Mouse (Mus musculus) forebrain, postnatal 0 days (tissue): ENCODE data around the gene Gabpb2. TPM values are rescaled to one million over a fixed set of nuclear protein-coding genes. Genes with fewer than 3 reads are reported as not detected.

Experiments used
- ATAC-seq: fragments of 200-750 bp; cut with Nextera tagmentation; 2 replicates; pipeline ENCODE4 v1.8.0; 2017; ENCODE audit warnings: mild to moderate bottlenecking, moderate library complexity
- DNase-seq: peaks from one replicate; pipeline ENCODE4 v3.0.0-alpha.2; 2015
- H3K27ac ChIP-seq: fragments of 300-500 bp; sonication (generic); 2 replicates; pipeline ENCODE4 v1.5.1; 2014; ENCODE audit warnings: low read depth, mild to moderate bottlenecking, antibody characterized with exemption, low read length, moderate library complexity, mixed read lengths
- H3K27me3 ChIP-seq: fragments of 300-500 bp; sonication (generic); 2 replicates; pipeline ENCODE4 v1.6.1; 2014; ENCODE audit warnings: mild to moderate bottlenecking, low read length, mixed read lengths; ENCODE audit not compliant: insufficient read depth
- H3K36me3 ChIP-seq: fragments of 300-500 bp; sonication (generic); 2 replicates; pipeline ENCODE4 v1.6.1; 2014; ENCODE audit warnings: mild to moderate bottlenecking, moderate library complexity; ENCODE audit not compliant: insufficient read depth
- H3K4me1 ChIP-seq: fragments of 300-500 bp; sonication (generic); 2 replicates; pipeline ENCODE4 v1.6.1; 2014; ENCODE audit warnings: antibody characterized with exemption; ENCODE audit not compliant: insufficient read depth
- H3K4me2 ChIP-seq: fragments of 300-500 bp; sonication (generic); 2 replicates; pipeline ENCODE4 v1.6.1; 2014; ENCODE audit warnings: low read depth, mild to moderate bottlenecking, moderate library complexity
- H3K4me3 ChIP-seq: fragments of 300-500 bp; sonication (generic); 2 replicates; pipeline ENCODE4 v1.5.1; 2014; ENCODE audit warnings: low read depth, low read length, mixed read lengths
- H3K9ac ChIP-seq: fragments of 300-500 bp; sonication (generic); 2 replicates; pipeline ENCODE4 v1.6.1; 2014; ENCODE audit warnings: mild to moderate bottlenecking
- H3K9me3 ChIP-seq: fragments of 300-500 bp; sonication (generic); 2 replicates; pipeline ENCODE4 v1.6.1; 2016; ENCODE audit warnings: low read length
- CTCF ChIP-seq: sonication (generic); IDR thresholded peaks from 2 replicates; pipeline ENCODE4 v1.5.1; 2016; ENCODE audit warnings: antibody characterized with exemption, control low read depth, low read depth
- WGBS: fragments of 180-500 bp; shearing (Covaris S2); extraction: QIAGEN DNeasy Blood & Tissue Kit; methylation state at CpG from one replicate; pipeline ENCODE4 v1.1.7; 2014; 5-methylcytosine and 5-hydroxymethylcytosine counted together
- polyA plus RNA-seq: library from polyadenylated mRNA; unstranded; fragments of >200 nt; fragmentation: Nextera tagmentation; extraction: Ambion mirVana; gene quantifications from 2 replicates; pipeline ENCODE4 v1.2.1, GENCODE M21; 2015
- total RNA-seq: library from RNA; depleted of rRNA; stranded (reverse); fragments of >200 nt; gene quantifications from 2 replicates; pipeline ENCODE4 v1.2.3, GENCODE M21; 2014; rRNA removed

The Gabpb2 gene
- total RNA-seq: 6.1 and 9.9 TPM in 2 replicates
- polyA plus RNA-seq: 0.54 and 1.5 TPM in 2 replicates

DNA sequence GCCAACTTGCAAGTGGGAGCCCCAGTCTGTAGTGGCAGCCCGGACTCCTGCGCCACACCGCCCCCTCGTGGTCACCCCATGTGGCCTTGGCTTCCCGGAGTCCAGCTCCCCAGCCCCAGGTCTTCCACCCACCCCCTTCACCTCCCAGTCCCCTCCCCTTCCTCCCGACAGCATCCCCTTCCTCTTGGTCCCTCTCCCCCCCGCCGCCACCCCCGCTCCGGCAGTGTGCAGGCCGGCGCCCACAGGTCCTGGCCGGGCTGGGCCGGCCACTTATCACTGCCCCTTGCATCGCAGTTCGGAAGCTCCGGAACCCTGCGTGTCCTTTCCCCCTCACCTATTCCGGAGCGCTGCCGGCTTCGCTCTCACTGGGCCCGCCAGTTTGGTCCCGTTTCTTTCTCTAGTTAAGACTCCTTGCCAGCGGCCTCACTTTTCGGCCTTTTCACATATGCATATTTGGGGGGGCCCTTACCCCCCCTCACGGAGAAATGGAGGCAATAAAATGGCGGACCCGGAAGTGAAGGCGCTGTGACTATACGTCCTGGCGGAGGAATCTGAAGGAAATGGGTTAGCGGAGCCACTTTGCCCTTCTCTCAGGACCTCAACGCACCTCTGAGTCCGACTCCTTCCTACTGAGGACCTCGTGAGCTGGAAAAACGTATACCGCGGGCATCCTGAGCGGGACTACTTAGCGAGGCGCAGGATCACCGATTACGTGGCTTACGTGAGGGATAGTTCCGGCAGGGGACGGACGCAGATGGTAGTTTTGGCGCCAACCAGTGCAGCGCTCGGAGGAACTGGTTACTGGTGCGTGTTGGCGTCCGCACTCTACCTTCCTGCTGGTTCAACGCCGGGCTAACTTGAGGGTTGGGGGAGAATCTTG is at the start of gene Gabpb2:
Gabpb2 (minus strand) TSS at position 662 of the 880 bp plus-strand sequence.
- H3K4me2 ChIP-seq: peak within 1 kb of the TSS; percentile 74
- no peaks in the 10 kb centered on the region for H3K27me3 ChIP-seq
- ATAC-seq: peak; percentile 84
- peaks cover 6% of the 10 kb centered on the region; the same call in 1 of the 2 replicates for H3K4me1 ChIP-seq
- H3K9me3 ChIP-seq: no peaks in the 10 kb centered on the region
- under 1% methylated on average over 56 of the region's 56 CpGs for WGBS
- H3K27ac ChIP-seq: peak within 1 kb of the TSS; percentile 96
- peak within 1 kb of the TSS; percentile 83 for H3K9ac ChIP-seq
- DNase-seq: peak; percentile 93
- TF ChIP-seq CTCF: peak; percentile 77
- peak within 1 kb of the TSS; percentile 73 for H3K4me3 ChIP-seq
- H3K36me3 ChIP-seq: peaks cover 35% of the 10 kb centered on the region

DNA sequence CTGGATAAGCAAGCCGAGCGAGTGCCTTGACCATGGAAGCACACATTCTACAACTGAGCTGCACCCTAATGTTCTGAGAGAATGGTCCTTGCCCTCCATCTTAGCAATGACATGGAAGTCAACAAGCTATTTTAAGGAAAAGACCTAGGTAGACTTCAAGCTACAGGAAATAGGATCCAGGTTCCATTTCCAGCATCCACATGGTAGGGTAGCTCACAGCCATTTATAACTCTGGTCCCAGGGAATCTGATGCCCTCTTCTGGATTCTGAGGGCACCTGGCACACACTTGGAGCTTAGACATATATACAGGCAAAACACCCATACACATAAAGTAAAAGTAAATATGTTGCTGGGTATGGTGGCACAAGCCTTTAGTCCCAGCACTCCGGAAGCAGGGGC is 48.3 kb upstream of the Gabpb2 start:
- TF ChIP-seq CTCF: no peak
- Histone ChIP-seq H3K4me1 (no peaks in the 10 kb centered on the region), H3K36me3 (peaks cover 49% of the 10 kb centered on the region), H3K9ac (no peak overlapping the region), H3K27me3 (no peaks in the 10 kb centered on the region), H3K4me3 (no peak overlapping the region), H3K4me2 (no peak overlapping the region), H3K27ac (no peak overlapping the region), H3K9me3 (no peaks in the 10 kb centered on the region)
- ATAC-seq: no peak
- no peak for DNase-seq
- 98% methylated on average over 3 of the region's 3 CpGs for WGBS

DNA sequence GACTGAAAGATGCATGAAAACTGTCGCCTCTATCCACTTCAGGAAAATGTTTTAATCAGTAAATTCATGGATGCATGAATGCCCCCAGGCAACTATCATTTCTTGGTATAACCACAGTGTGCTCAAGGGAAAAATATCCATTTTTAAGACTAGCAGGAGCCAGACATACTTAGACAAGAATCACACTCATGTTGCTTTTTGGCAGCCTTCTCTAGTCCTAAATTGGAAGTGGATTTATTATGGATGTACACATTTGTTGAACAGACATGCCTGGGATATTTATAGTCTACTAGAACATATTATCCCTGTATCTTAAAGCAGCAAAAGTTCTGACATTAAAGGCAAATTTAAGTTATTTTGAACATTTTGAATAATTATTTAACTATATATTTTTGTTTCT is 47.0 kb upstream of the Gabpb2 start:
- H3K36me3 ChIP-seq: peaks cover 56% of the 10 kb centered on the region
- 71% methylated on average over 1 of the region's 1 CpGs for WGBS

DNA sequence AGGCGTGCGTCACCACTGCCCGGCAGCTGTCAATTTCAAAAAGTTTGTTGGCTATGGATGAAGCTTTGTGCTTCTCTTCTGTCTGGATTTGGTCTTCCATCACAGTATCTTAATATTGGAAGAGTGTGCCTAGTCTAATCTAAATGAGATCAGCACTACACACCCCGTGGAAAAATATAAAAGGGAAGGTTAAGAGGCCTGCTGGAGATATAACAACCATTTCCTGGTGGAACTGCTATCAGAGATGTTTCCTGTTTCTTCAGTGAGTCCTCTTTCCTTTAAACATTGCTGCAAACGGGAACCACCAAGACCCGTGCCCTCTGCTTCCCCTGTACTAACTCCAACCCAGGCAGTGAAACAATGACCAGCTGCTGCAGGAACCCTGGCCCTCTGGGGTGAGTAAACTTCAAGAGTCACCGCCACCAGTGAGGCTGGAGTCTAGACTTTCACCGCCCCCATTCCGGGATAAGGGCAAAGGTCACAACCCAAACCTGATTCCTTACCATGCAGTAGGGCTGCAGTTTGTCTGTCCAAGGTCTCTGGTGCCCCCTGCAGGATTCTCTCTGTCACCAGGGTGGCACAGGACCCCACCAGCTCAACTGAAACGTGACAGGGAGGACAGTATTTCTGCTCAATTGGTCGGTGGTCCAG is 45.5 kb upstream of the Gabpb2 start:
- Histone ChIP-seq H3K4me1 (no peaks in the 10 kb centered on the region), H3K27ac (no peak overlapping the region), H3K4me2 (no peak overlapping the region), H3K4me3 (no peak overlapping the region), H3K9ac (no peak overlapping the region), H3K27me3 (no peaks in the 10 kb centered on the region), H3K36me3 (peaks cover 62% of the 10 kb centered on the region), H3K9me3 (no peaks in the 10 kb centered on the region)
- WGBS: 55% methylated on average over 11 of the region's 11 CpGs
- DNase-seq (peak; percentile 40), ATAC-seq (no peak)
- peak; percentile 68 for TF ChIP-seq CTCF

More for the DNA sequence above, 47.0 kb upstream of the Gabpb2 start:
- H3K4me3 ChIP-seq: no peak overlapping the region
- no peak overlapping the region for H3K4me2 ChIP-seq
- DNase-seq: peak; percentile 50
- no peaks in the 10 kb centered on the region for H3K9me3 ChIP-seq
- H3K9ac ChIP-seq: no peak overlapping the region
- H3K27ac ChIP-seq: peak overlapping the region; percentile 59; the same call in 1 of the 2 replicates
- ATAC-seq: peak; percentile 49; the same call in 1 of the 2 replicates
- no peaks in the 10 kb centered on the region for H3K4me1 ChIP-seq
- TF ChIP-seq CTCF: no peak
- no peaks in the 10 kb centered on the region for H3K27me3 ChIP-seq

DNA sequence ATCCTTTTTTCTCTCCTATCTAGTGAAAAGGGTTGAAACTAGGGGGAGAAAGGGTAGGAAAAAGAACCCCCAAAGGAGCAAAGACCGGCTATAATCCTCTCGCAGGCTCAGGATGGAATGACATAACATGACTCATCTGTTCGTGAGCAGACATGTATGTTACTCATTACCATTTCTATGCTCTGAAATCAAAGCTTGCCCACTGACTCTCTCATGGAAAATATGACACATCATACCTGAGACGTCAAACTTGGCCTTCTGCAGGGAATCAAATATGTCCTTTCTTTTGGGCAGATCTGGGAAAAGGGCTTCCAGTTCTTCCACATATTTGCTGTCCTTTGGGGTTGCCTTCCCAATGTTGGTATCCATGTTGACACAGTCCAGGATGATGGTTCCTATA is 44.3 kb upstream of the Gabpb2 start:
- Histone ChIP-seq H3K36me3 (peaks cover 63% of the 10 kb centered on the region), H3K4me1 (no peaks in the 10 kb centered on the region), H3K4me3 (no peak overlapping the region), H3K9me3 (no peaks in the 10 kb centered on the region), H3K4me2 (no peak overlapping the region), H3K9ac (no peak overlapping the region), H3K27me3 (no peaks in the 10 kb centered on the region), H3K27ac (no peak overlapping the region)
- WGBS: 97% methylated on average over 4 of the region's 4 CpGs
- no peak for TF ChIP-seq CTCF
- ATAC-seq (no peak), DNase-seq (no peak)

DNA sequence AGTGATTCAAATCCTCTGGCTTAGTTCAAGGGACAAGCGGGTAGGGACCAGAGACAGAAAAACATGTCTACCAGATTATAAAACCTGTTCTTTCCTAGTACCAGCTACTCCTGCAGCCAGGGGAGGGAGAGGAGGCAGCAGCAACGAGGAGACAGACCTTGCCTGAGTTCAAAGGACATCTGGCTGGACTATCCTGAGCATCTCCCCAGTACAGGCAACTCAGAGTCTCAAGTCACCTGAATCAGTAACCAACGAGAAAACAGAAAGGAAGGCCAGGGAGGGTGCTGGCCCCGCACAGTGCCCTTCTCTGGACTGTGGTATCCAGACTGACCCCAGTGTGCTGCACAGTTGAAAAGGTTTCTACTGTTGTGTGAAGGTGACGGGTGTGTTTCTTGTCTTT is 39.2 kb upstream of the Gabpb2 start:
- no peaks in the 10 kb centered on the region for H3K27me3 ChIP-seq
- ATAC-seq (no peak), DNase-seq (no peak)
- H3K4me3 ChIP-seq: no peak overlapping the region
- H3K9me3 ChIP-seq: no peaks in the 10 kb centered on the region
- TF ChIP-seq CTCF: no peak
- 84% methylated on average over 5 of the region's 5 CpGs for WGBS
- H3K9ac ChIP-seq: no peak overlapping the region
- no peaks in the 10 kb centered on the region for H3K4me1 ChIP-seq
- no peak overlapping the region for H3K27ac ChIP-seq
- peaks cover 67% of the 10 kb centered on the region for H3K36me3 ChIP-seq
- H3K4me2 ChIP-seq: no peak overlapping the region
